Mouse (Mus musculus) ES-E14 (cell line): Measurements from ENCODE around the gene Bcl2l11.

Experiments
- CHD2 ChIP-seq: IDR thresholded peaks from 2 replicates; pipeline ENCODE4 v1.6.1; 2014; ENCODE audit warnings: mild to moderate bottlenecking, low read depth, low read length, inconsistent platforms
- HCFC1 ChIP-seq: IDR thresholded peaks from 2 replicates; pipeline ENCODE4 v1.6.1; 2012; ENCODE audit warnings: low read length, inconsistent platforms, borderline replicate concordance; ENCODE audit not compliant: insufficient read depth
- MAFK ChIP-seq: IDR thresholded peaks from 2 replicates; pipeline ENCODE4 v1.6.1; 2014; ENCODE audit warnings: mild to moderate bottlenecking, low read depth, low read length, inconsistent platforms; ENCODE audit not compliant: insufficient read depth
- ZC3H11A ChIP-seq: IDR thresholded peaks from 2 replicates; pipeline ENCODE4 v1.6.1; 2012; ENCODE audit warnings: low read depth, mild to moderate bottlenecking, inconsistent platforms, low read length, borderline replicate concordance
- ZNF384 ChIP-seq: IDR thresholded peaks from 2 replicates; pipeline ENCODE4 v1.6.1; 2012; ENCODE audit warnings: low read depth, low read length, inconsistent platforms

DNA sequence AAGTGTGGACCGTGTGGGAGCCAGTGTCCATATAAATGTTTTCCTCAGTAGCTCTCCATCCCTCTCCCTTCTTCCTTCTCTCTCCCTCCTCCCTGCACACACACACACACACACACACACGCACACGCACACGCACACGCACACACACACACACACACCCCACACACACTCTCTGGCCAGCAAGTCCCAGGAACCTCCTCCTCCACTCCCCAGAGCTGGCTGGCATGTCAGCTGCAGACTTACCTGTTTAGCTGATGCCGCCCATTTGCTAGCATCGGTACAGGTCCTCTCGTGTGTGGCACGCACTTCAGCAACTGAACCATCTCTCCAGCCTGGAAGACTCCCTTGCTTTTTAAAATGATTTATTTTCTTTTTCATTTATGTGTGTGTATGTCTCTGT is 6.9 kb upstream of the Bcl2l11 start:
- TF ChIP-seq MAFK (no peak), CHD2 (no peak), HCFC1 (no peak), ZC3H11A (no peak), ZNF384 (no peak)
